Mouse (Mus musculus): ENCODE results near the gene Pou2f2.
"Not testable (repeated sequence)": the region's sequence is repeated elsewhere in the genome, so short reads cannot be mapped to it uniquely, and the experiment has no call there.

The Pou2f2 gene

GRCm38 (mm10) chr7:25058836-25059235, 120.7 kb downstream of the Pou2f2 start:
- no peak for DNase-seq (ENCODE audit: low spot score)

GRCm38 (mm10) chr7:25058394-25058793, 121.1 kb downstream of the Pou2f2 start:
- DNase-seq (ENCODE audit: low spot score), result no peak

- DNase-seq (ENCODE audit: low spot score), result no peak
Observed at GRCm38 (mm10) chr7:25057888-25058287, 121.6 kb downstream of the Pou2f2 start.

GRCm38 (mm10) chr7:25056951-25057350, 122.6 kb downstream of the Pou2f2 start:
- DNase-seq (ENCODE audit: low spot score), result no peak

- no peak for DNase-seq (ENCODE audit: low spot score)
Observed at GRCm38 (mm10) chr7:25052587-25052986, 126.9 kb downstream of the Pou2f2 start.

GRCm38 (mm10) chr7:25049295-25049930, 130.1 kb downstream of the Pou2f2 start:
- no peak for DNase-seq (ENCODE audit: low spot score)

GRCm38 (mm10) chr7:25047363-25047762, 132.2 kb downstream of the Pou2f2 start:
- DNase-seq (ENCODE audit: low spot score), result no peak

- not testable (repeated sequence) for DNase-seq (ENCODE audit: low spot score)
Observed at GRCm38 (mm10) chr7:25044599-25044998, 134.9 kb downstream of the Pou2f2 start.

GRCm38 (mm10) chr7:25041921-25042320, 137.6 kb downstream of the Pou2f2 start:
- DNase-seq (ENCODE audit: low spot score), result no peak

All from ovary, postnatal 10 days (tissue).